Mouse (Mus musculus): ENCODE measurements around the gene Lgmn. TPM values are rescaled to one million over a fixed set of nuclear protein-coding genes. Genes with fewer than 3 reads are reported as not detected.

Gene Lgmn
- total and polyA plus RNA-seq, 3 experiments: 2.2 to 8.0 TPM; not detected in 1

DNA sequence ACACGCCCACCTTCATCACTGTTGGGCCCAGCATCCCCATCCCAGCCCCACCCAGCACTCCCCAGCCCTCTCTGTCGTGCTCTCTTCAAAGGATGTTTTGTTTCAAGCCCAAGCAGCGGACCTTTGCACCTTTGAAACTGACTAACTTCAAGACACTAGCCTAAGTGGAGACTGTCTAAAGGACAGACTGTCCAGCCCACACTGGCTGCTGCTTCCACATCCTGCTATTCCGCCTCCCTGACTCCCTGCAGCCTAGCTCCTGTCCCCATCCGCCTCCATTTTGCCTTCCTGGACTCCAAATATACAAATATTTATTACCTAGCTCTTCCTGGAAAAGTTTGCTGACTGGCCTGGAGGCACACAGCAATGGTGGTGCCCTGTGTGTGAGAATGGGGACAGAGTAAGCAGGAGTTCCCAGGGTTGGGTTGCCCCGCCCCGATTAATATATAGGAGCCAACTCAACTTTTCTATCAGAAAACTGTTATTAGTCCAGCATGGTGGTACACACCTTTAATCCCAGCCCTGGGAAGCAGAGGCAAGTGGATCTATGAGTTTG is 22.6 kb downstream of the Lgmn start:
- H3K4me3 ChIP-seq (ENCODE audit: control insufficient read depth in 1 of 2, insufficient read depth in 1 of 2, low read depth in 2 of 2, low read length in 2 of 2): no peak overlapping the region
- peaks cover 0 to 9% of the 10 kb centered on the region in 2 experiments; a peak in 2 of 4 replicates for H3K36me3 ChIP-seq (ENCODE audit: control insufficient read depth in 1 of 2, insufficient read depth in 2 of 2, low read length in 2 of 2)
- no peaks in the 10 kb centered on the region for H3K9me3 ChIP-seq (replicated peaks; ENCODE audit: insufficient read depth, low read length)
- no peak for TF ChIP-seq JUND (IDR thresholded peaks at IDR 0.05; ENCODE audit: low read depth, low read length)
- no peak for TF ChIP-seq NRF1 (IDR thresholded peaks at IDR 0.05; ENCODE audit: insufficient read depth, low read depth, low read length, poor library complexity, severe bottlenecking)
- TF ChIP-seq UBTF (IDR thresholded peaks at IDR 0.05; ENCODE audit: borderline replicate concordance, insufficient read depth, low read depth, low read length): no peak
- no peak for TF ChIP-seq RAD21 (IDR thresholded peaks at IDR 0.05; ENCODE audit: low read depth, low read length)
- TF ChIP-seq MAX (IDR thresholded peaks at IDR 0.05; ENCODE audit: low read length): no peak
- no peak for TF ChIP-seq ZKSCAN1 (IDR thresholded peaks at IDR 0.05; ENCODE audit: low read depth, low read length)
- TF ChIP-seq SIN3A (IDR thresholded peaks at IDR 0.05; ENCODE audit: low read length): no peak
- TF ChIP-seq POLR2A (IDR thresholded peaks at IDR 0.05; ENCODE audit: control insufficient read depth in 1 of 2, insufficient read depth in 1 of 2, low read depth in 1 of 2, low read length in 2 of 2, poor library complexity in 1 of 2): no peak
- no peak for TF ChIP-seq ELF1 (IDR thresholded peaks at IDR 0.05; ENCODE audit: low read depth, low read length)
- no peak for TF ChIP-seq CTCF (IDR thresholded peaks at IDR 0.05 in 2 of 3, conservative IDR thresholded peaks at IDR 0.05 in 1 of 3; ENCODE audit: control insufficient read depth in 1 of 3, insufficient read depth in 1 of 3, low read depth in 2 of 3, low read length in 3 of 3, poor library complexity in 1 of 3, severe bottlenecking in 1 of 3)
- no peak for TF ChIP-seq HCFC1 (IDR thresholded peaks at IDR 0.05; ENCODE audit: low read depth, low read length)
- no peak for TF ChIP-seq MXI1 (IDR thresholded peaks at IDR 0.05; ENCODE audit: low read depth, low read length)
- no peak for TF ChIP-seq ZC3H11A (IDR thresholded peaks at IDR 0.05; ENCODE audit: low read depth, low read length)
- no peak for TF ChIP-seq ZNF384 (IDR thresholded peaks at IDR 0.05; ENCODE audit: low read depth, low read length)
- no peak for TF ChIP-seq TCF12 (IDR thresholded peaks at IDR 0.05; ENCODE audit: low read depth, low read length)
- H3K79me2 ChIP-seq (ENCODE audit: control insufficient read depth, insufficient read depth, low read length, poor library complexity): no peaks in the 10 kb centered on the region
- peaks cover 3 to 14% of the 10 kb centered on the region in 2 experiments; a peak in 3 of 4 replicates for H3K4me1 ChIP-seq (ENCODE audit: control insufficient read depth in 1 of 2, insufficient read depth in 2 of 2, low read length in 2 of 2)
- no peak for DNase-seq (ENCODE audit: low read depth, low spot score)
- H3K27ac ChIP-seq (ENCODE audit: control insufficient read depth, low read depth, low read length): no peak overlapping the region
- no peaks in the 10 kb centered on the region for H3K27me3 ChIP-seq (ENCODE audit: control insufficient read depth in 1 of 2, insufficient read depth in 2 of 2, low read length in 2 of 2)
- no peak overlapping the region for H3K9ac ChIP-seq (ENCODE audit: control insufficient read depth, low read depth, low read length, poor library complexity, severe bottlenecking)

DNA sequence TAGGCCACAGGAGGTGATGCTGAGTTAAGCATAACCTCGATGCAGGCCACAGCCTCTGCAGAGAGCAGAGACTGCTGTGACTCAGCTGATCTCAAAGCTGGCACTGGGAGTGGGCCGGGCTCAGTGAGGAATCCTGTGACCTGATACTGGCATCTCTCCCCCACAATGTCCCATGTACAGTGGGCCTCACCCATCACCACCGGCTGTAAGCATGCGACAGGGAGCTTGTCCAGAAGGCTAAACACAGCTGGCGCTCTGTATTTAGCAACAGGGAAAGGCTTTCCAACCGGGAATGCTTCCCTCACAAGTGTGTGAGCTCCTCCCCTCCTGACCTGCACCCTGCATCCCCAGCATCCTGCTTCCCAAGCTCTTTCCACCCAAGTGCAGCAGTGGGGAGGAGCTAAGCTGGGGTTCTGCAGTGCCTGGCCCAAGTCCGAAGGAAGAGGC is 23.2 kb downstream of the Lgmn start:
- no peak for TF ChIP-seq ZNF384 (IDR thresholded peaks at IDR 0.05; ENCODE audit: low read depth, low read length)
- no peak for TF ChIP-seq RAD21 (IDR thresholded peaks at IDR 0.05; ENCODE audit: low read depth, low read length)
- DNase-seq (ENCODE audit: low read depth, low spot score): no peak
- no peak overlapping the region for H3K27ac ChIP-seq (ENCODE audit: control insufficient read depth, low read depth, low read length)
- H3K4me1 ChIP-seq (ENCODE audit: control insufficient read depth in 1 of 2, insufficient read depth in 2 of 2, low read length in 2 of 2): peaks cover 3 to 14% of the 10 kb centered on the region in 2 experiments; a peak in 3 of 4 replicates
- no peaks in the 10 kb centered on the region for H3K9me3 ChIP-seq (replicated peaks; ENCODE audit: insufficient read depth, low read length)
- H3K4me3 ChIP-seq (ENCODE audit: control insufficient read depth in 1 of 2, insufficient read depth in 1 of 2, low read depth in 2 of 2, low read length in 2 of 2): no peak overlapping the region
- H3K9ac ChIP-seq (ENCODE audit: control insufficient read depth, low read depth, low read length, poor library complexity, severe bottlenecking): no peak overlapping the region
- no peaks in the 10 kb centered on the region for H3K27me3 ChIP-seq (ENCODE audit: control insufficient read depth in 1 of 2, insufficient read depth in 2 of 2, low read length in 2 of 2)
- H3K36me3 ChIP-seq (ENCODE audit: control insufficient read depth in 1 of 2, insufficient read depth in 2 of 2, low read length in 2 of 2): peaks cover 0 to 9% of the 10 kb centered on the region in 2 experiments; a peak in 2 of 4 replicates
- no peaks in the 10 kb centered on the region for H3K79me2 ChIP-seq (ENCODE audit: control insufficient read depth, insufficient read depth, low read length, poor library complexity)

Measured in MEL (cell line).